Mouse (Mus musculus): ENCODE results near the gene Nup62. TPM values are rescaled to one million over a fixed set of nuclear protein-coding genes. Genes with fewer than 3 reads are reported as not detected.

Gene Nup62
- polyA plus RNA-seq, 1 experiment from 2014 or later, result 68.9 TPM

DNA sequence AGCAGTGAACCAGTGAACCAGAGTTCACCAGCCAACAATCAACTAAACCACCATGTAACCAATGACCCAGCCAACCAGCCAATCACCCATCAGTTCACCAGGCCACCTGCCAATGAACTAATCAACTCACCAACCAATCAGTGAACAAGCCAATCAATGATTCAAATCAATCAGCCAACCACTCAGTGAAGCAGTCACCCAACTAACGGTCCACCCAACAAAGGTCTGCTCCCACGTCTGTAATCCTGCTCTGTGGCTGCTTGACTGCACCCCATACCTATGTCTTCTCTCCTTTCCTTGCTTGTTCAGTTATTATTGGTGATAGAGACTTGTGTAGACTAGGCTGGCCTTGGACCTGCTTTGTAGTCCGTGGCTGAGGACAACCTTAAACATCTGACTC is 1.9 kb upstream of the Nup62 start:
- no peak overlapping the region for H3K9ac ChIP-seq
- no peak overlapping the region for H3K27ac ChIP-seq (ENCODE audit: low read depth)
- no peak overlapping the region for H3K4me2 ChIP-seq
- WGBS, result 91% methylated on average over 3 of the region's 3 CpGs
- no peaks in the 10 kb centered on the region for H3K27me3 ChIP-seq (ENCODE audit: insufficient read depth, low read length)
- H3K36me3 ChIP-seq (ENCODE audit: insufficient read depth), result peaks cover 33% of the 10 kb centered on the region
- peaks cover 14% of the 10 kb centered on the region for H3K4me1 ChIP-seq (ENCODE audit: insufficient read depth)
- ATAC-seq (ENCODE audit: insufficient read depth) (no peak), DNase-seq (no peak)
- H3K9me3 ChIP-seq (ENCODE audit: low read depth, low read length), result no peaks in the 10 kb centered on the region
- no peak overlapping the region for H3K4me3 ChIP-seq (ENCODE audit: low read depth, low read length)
- TF ChIP-seq CTCF (IDR thresholded peaks at IDR 0.05; ENCODE audit: low read depth), result no peak

DNA sequence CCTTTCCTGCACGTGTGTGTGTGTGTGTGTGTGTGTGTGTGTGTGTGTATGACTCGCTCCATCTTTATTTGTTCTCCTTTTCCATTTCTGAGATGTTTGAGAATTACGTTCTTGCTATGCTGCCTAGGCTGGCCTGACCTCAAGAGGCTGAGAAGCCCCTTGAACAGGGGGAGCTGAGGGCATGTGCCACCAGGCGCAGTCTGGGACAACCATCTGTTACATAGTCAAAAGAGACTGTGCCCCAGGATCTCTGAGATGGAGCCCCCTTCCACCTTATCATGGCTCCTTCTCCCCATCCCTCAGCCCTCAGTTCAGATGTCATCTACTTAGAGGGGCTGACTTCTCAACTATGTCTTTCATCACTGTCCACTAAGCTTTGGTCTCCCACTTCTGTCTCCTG is 1.5 kb upstream of the Nup62 start:
- Histone ChIP-seq H3K9ac (no peak overlapping the region), H3K4me1 (ENCODE audit: insufficient read depth) (peaks cover 14% of the 10 kb centered on the region), H3K4me3 (ENCODE audit: low read depth, low read length) (peak overlapping the region; percentile 88; the same call in 1 of the 2 replicates), H3K4me2 (peak overlapping the region; percentile 89), H3K27me3 (ENCODE audit: insufficient read depth, low read length) (no peaks in the 10 kb centered on the region), H3K9me3 (ENCODE audit: low read depth, low read length) (no peaks in the 10 kb centered on the region), H3K27ac (ENCODE audit: low read depth) (no peak overlapping the region), H3K36me3 (ENCODE audit: insufficient read depth) (peaks cover 34% of the 10 kb centered on the region)
- ATAC-seq (ENCODE audit: insufficient read depth) (no peak), DNase-seq (no peak)
- WGBS, result 87% methylated on average over 4 of the region's 4 CpGs
- TF ChIP-seq CTCF (IDR thresholded peaks at IDR 0.05; ENCODE audit: low read depth), result no peak

DNA sequence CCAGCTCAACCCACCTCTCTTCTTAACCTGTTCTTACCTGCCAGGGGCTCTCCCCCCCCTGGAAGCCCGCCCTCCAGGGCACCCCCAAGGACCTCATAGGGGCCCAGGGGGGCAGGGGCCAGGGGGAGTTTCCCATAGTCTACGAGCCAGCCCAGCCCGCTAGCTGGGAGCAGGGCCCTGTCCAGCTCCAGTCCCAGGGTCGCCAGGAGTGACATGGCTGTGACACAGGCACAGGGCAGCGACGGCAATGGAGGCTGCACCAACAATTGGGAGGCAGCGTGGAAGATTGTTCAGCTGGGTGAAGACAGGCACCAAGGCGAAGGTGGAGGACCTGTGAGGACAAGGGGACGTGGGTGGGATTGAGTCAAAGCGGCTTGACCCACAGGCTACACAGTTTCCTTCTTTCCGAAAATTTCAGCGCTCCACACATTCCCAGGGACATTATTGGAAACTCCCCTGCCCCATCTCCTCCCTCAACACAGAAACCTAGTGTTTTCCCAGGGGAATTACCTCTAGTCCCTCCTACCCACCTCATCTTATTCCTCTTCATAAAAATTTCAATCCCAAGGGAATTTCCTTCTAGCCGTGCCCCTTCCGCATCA is 835 bp upstream of the Nup62 start:
- no peaks in the 10 kb centered on the region for H3K9me3 ChIP-seq (ENCODE audit: low read depth, low read length)
- H3K27me3 ChIP-seq (ENCODE audit: insufficient read depth, low read length), result no peaks in the 10 kb centered on the region
- TF ChIP-seq CTCF (IDR thresholded peaks at IDR 0.05; ENCODE audit: low read depth), result no peak
- H3K4me2 ChIP-seq, result peak overlapping the region; percentile 89
- peak overlapping the region; percentile 33 for H3K9ac ChIP-seq
- 31% methylated on average over 14 of the region's 14 CpGs for WGBS
- ATAC-seq (ENCODE audit: insufficient read depth) (peak; percentile 2; the same call in 1 of the 2 replicates), DNase-seq (no peak)
- peaks cover 38% of the 10 kb centered on the region for H3K36me3 ChIP-seq (ENCODE audit: insufficient read depth)
- H3K27ac ChIP-seq (ENCODE audit: low read depth), result no peak overlapping the region; the same call in 1 of the 2 replicates
- H3K4me3 ChIP-seq (ENCODE audit: low read depth, low read length), result peak overlapping the region; percentile 88
- H3K4me1 ChIP-seq (ENCODE audit: insufficient read depth), result peaks cover 14% of the 10 kb centered on the region

DNA sequence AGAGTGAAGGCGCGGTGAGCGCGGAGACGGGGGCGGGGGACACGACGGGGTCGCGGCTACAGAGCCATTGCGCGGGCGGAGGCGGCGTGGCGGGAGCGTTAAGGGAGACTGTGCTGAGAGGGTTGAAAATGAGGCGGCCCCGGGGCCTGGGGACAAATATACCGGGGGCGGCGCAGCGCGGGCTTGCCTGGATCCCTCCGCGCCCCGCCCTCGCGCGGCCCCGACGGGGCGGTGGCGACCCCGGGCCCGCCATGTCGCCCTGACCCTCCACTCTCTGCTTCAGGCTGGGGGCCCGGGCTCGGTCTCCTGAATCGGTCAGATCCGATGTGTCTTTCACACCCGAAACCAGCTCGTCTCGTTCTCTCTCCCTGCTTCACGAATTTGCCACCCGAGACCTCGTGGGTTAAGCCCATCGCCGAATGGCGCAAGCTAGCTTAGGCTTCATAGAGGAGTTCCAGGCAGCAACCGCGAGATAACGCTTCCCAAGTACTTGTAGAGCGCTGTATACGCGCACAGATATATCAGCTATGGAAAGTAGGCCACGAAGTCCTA is 658 bp downstream of the Nup62 start, which contains the start of gene Atf5:
Gene Atf5, minus strand, starts transcription at position 189 of the 552 bp plus-strand sequence.
- under 1% methylated on average over 53 of the region's 57 CpGs for WGBS
- H3K4me1 ChIP-seq (ENCODE audit: insufficient read depth), result peaks cover 14% of the 10 kb centered on the region

DNA sequence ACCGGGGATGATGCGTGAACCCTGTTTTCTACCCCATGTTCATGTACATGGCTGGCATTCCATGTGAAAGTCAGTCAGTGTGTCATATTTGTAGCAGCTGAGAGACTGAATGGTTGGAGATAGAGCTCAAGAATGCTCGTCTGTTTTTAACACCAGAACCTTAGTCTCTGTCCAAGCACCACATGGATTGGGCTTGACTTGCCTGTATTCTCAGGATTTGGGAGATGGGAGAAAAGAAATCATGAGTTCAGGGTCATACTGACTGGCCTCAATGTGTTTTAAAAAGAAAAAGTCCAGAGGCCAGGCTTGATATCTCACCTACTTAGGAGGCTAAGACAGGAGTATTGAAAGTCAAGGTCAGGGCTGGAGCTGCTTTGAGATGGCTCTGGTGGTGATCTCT is 1.6 kb downstream of the Nup62 start:
- peaks cover 32% of the 10 kb centered on the region for H3K36me3 ChIP-seq (ENCODE audit: insufficient read depth)
- no peaks in the 10 kb centered on the region for H3K27me3 ChIP-seq (ENCODE audit: insufficient read depth, low read length)
- peak overlapping the region; percentile 99; the same call in 1 of the 2 replicates for H3K27ac ChIP-seq (ENCODE audit: low read depth)
- DNase-seq (no peak), ATAC-seq (ENCODE audit: insufficient read depth) (no peak)
- TF ChIP-seq CTCF (IDR thresholded peaks at IDR 0.05; ENCODE audit: low read depth), result no peak
- WGBS, result 14% methylated on average over 3 of the region's 3 CpGs
- H3K4me3 ChIP-seq (ENCODE audit: low read depth, low read length), result peak overlapping the region; percentile 88
- peak overlapping the region; percentile 89 for H3K4me2 ChIP-seq
- H3K9ac ChIP-seq, result peak overlapping the region; percentile 98
- peaks cover 14% of the 10 kb centered on the region for H3K4me1 ChIP-seq (ENCODE audit: insufficient read depth)
- H3K9me3 ChIP-seq (ENCODE audit: low read depth, low read length), result no peaks in the 10 kb centered on the region

More for the DNA sequence above, 658 bp downstream of the Nup62 start, which contains the start of gene Atf5:
- peak within 1 kb of the TSS; percentile 98 for H3K9ac ChIP-seq
- peak; percentile 42 for ATAC-seq (ENCODE audit: insufficient read depth)
- peak within 1 kb of the TSS; percentile 89 for H3K4me2 ChIP-seq
- DNase-seq, result peak; percentile 81
- H3K9me3 ChIP-seq (ENCODE audit: low read depth, low read length), result no peaks in the 10 kb centered on the region
- peak within 1 kb of the TSS; percentile 99 for H3K27ac ChIP-seq (ENCODE audit: low read depth)
- TF ChIP-seq CTCF (IDR thresholded peaks at IDR 0.05; ENCODE audit: low read depth), result no peak
- no peaks in the 10 kb centered on the region for H3K27me3 ChIP-seq (ENCODE audit: insufficient read depth, low read length)
- peaks cover 38% of the 10 kb centered on the region for H3K36me3 ChIP-seq (ENCODE audit: insufficient read depth)
- H3K4me3 ChIP-seq (ENCODE audit: low read depth, low read length), result peak within 1 kb of the TSS; percentile 88

DNA sequence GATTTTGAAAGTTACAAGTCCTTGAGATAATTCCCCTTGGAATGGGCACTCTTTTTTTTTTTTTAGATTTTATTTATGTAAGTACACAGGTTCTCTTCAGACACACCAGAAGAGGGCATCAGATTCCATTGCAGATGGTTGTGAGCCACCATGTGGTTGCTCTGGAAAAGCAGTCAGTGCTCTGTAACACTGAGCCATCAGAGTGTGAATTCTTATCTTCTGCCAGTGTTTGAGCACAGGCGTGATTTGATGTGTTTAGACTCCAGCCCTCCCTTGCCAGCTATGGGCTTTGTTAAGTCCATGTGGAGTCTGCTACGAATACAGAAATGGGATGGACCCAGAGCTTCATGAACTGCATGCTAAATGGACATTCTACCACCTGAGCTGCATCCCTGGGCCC is 2.3 kb downstream of the Nup62 start:
- H3K27me3 ChIP-seq (ENCODE audit: insufficient read depth, low read length), result no peaks in the 10 kb centered on the region
- peak overlapping the region; percentile 88 for H3K4me3 ChIP-seq (ENCODE audit: low read depth, low read length)
- 11% methylated on average over 2 of the region's 2 CpGs for WGBS
- H3K4me2 ChIP-seq, result peak overlapping the region; percentile 89
- ATAC-seq (ENCODE audit: insufficient read depth) (no peak), DNase-seq (peak; percentile 80)
- H3K36me3 ChIP-seq (ENCODE audit: insufficient read depth), result peaks cover 27% of the 10 kb centered on the region
- no peak overlapping the region; the same call in 1 of the 2 replicates for H3K27ac ChIP-seq (ENCODE audit: low read depth)
- peaks cover 14% of the 10 kb centered on the region for H3K4me1 ChIP-seq (ENCODE audit: insufficient read depth)
- H3K9me3 ChIP-seq (ENCODE audit: low read depth, low read length), result no peaks in the 10 kb centered on the region
- H3K9ac ChIP-seq, result peak overlapping the region; percentile 98
- peak; percentile 58 for TF ChIP-seq CTCF (IDR thresholded peaks at IDR 0.05; ENCODE audit: low read depth)

DNA sequence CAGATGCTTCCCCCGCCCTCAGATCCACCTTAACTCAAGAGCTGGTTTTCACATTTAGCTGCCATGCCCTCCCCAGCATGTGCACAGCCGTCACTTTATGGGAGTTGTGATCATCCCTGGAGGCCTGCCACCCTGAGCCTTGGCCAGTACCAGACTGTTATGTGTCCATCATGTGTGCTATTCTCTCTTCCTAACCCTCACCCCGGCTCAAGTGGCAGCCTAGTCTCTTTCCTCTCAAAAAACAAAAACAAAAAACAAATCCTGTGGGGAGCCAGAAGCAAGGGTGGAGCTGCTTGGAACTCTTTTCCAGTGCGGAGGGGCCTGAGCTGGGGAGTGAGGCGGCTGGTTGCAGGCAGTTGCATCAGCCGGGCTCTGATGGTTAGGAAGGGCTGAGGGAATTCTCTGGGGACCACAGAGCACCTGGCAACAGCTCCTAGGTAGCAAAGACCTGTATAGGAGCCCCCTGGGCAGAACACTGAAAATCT is 2.9 kb downstream of the Nup62 start:
- WGBS, result 26% methylated on average over 6 of the region's 6 CpGs
- H3K36me3 ChIP-seq (ENCODE audit: insufficient read depth), result peaks cover 22% of the 10 kb centered on the region
- TF ChIP-seq CTCF (IDR thresholded peaks at IDR 0.05; ENCODE audit: low read depth), result no peak
- no peaks in the 10 kb centered on the region for H3K9me3 ChIP-seq (ENCODE audit: low read depth, low read length)
- H3K4me1 ChIP-seq (ENCODE audit: insufficient read depth), result peaks cover 14% of the 10 kb centered on the region
- peak overlapping the region; percentile 46; the same call in 1 of the 2 replicates for H3K27ac ChIP-seq (ENCODE audit: low read depth)
- no peaks in the 10 kb centered on the region for H3K27me3 ChIP-seq (ENCODE audit: insufficient read depth, low read length)
- DNase-seq (no peak), ATAC-seq (ENCODE audit: insufficient read depth) (no peak)
- H3K4me2 ChIP-seq, result peak overlapping the region; percentile 89
- peak overlapping the region; percentile 98 for H3K9ac ChIP-seq
- peak overlapping the region; percentile 88 for H3K4me3 ChIP-seq (ENCODE audit: low read depth, low read length)
